Mouse (Mus musculus) MEL (cell line): Measurements from ENCODE around the gene Rgma. TPM values are rescaled to one million over a fixed set of nuclear protein-coding genes. Genes with fewer than 3 reads are reported as not detected.

Experiments
- DNase-seq: peaks from one replicate; pipeline ENCODE4 v3.0.0; 2011; ENCODE audit warnings: low read depth, low spot score
- H3K27ac ChIP-seq: 2 replicates; pipeline ENCODE4 v1.5.1; 2012; ENCODE audit warnings: low read depth, mild to moderate bottlenecking, control low read depth, low read length, moderate library complexity; ENCODE audit not compliant: control insufficient read depth
- H3K27me3 ChIP-seq, 2 experiments: fragments of 150-350 bp in 1 of 2; sonication (generic) in 1 of 2; 2 replicates each; pipeline ENCODE4 v1.6.1; 2012; ENCODE audit warnings: low read length in 2 of 2, mild to moderate bottlenecking in 2 of 2, improper control_type of control experiment in 1 of 2, moderate library complexity in 1 of 2; ENCODE audit not compliant: insufficient read depth in 2 of 2, control insufficient read depth in 1 of 2
- H3K36me3 ChIP-seq, 2 experiments: 2 replicates each; pipeline ENCODE4 v1.6.1; 2012 to 2014; ENCODE audit warnings: low read length in 2 of 2, improper control_type of control experiment in 1 of 2, inconsistent platforms in 1 of 2, mild to moderate bottlenecking in 1 of 2; ENCODE audit not compliant: insufficient read depth in 2 of 2, control insufficient read depth in 1 of 2
- H3K4me1 ChIP-seq, 2 experiments: fragments of 150-350 bp in 1 of 2; sonication (generic) in 1 of 2; 2 replicates each; pipeline ENCODE4 v1.6.1; 2012; ENCODE audit warnings: low read length in 2 of 2, improper control_type of control experiment in 1 of 2, mild to moderate bottlenecking in 1 of 2; ENCODE audit not compliant: insufficient read depth in 2 of 2, control insufficient read depth in 1 of 2
- H3K4me3 ChIP-seq, 2 experiments: fragments of 150-350 bp in 1 of 2; sonication (generic) in 1 of 2; 2 replicates each; pipeline ENCODE4 v1.5.1; 2012; ENCODE audit warnings: low read depth in 2 of 2, low read length in 2 of 2, mild to moderate bottlenecking in 2 of 2, moderate library complexity in 2 of 2, control low read depth in 1 of 2, improper control_type of control experiment in 1 of 2; ENCODE audit not compliant: control insufficient read depth in 1 of 2, insufficient read depth in 1 of 2
- H3K79me2 ChIP-seq: 2 replicates; pipeline ENCODE4 v1.6.1; 2012; ENCODE audit warnings: mild to moderate bottlenecking, low read length, moderate library complexity; ENCODE audit not compliant: control insufficient read depth, poor library complexity, insufficient read depth
- H3K9ac ChIP-seq: 2 replicates; pipeline ENCODE4 v1.6.1; 2012; ENCODE audit warnings: low read depth, mild to moderate bottlenecking, control low read depth, low read length, moderate library complexity; ENCODE audit not compliant: control insufficient read depth, poor library complexity, severe bottlenecking
- H3K9me3 ChIP-seq: fragments of 150-350 bp; sonication (generic); replicated peaks from 2 replicates; pipeline ENCODE4 v1.6.1; 2012; ENCODE audit warnings: mild to moderate bottlenecking, low read length, improper control_type of control experiment, moderate library complexity; ENCODE audit not compliant: insufficient read depth
- BHLHE40 ChIP-seq: IDR thresholded peaks from 2 replicates; pipeline ENCODE4 v1.6.1; 2012; ENCODE audit warnings: low read depth, mild to moderate bottlenecking, inconsistent platforms, low read length, improper control_type of control experiment, borderline replicate concordance
- CHD2 ChIP-seq: IDR thresholded peaks from 2 replicates; pipeline ENCODE4 v1.6.1; 2011; ENCODE audit warnings: low read length, improper control_type of control experiment
- CTCF ChIP-seq, 3 experiments: IDR thresholded peaks in 2 of 3; conservative IDR thresholded peaks in 1 of 3; 2 replicates each; pipeline ENCODE4 v1.5.1; 2011 to 2012; ENCODE audit warnings: low read length in 3 of 3, low read depth in 2 of 3, mild to moderate bottlenecking in 2 of 3, improper control_type of control experiment in 1 of 3, inconsistent platforms in 1 of 3, mixed read lengths in 1 of 3, moderate library complexity in 1 of 3; ENCODE audit not compliant: control insufficient read depth in 1 of 3, insufficient read depth in 1 of 3, poor library complexity in 1 of 3, severe bottlenecking in 1 of 3
- E2F4 ChIP-seq: IDR thresholded peaks from 2 replicates; pipeline ENCODE4 v1.6.1; 2011; ENCODE audit warnings: low read depth, low read length, improper control_type of control experiment, borderline replicate concordance
- ELF1 ChIP-seq: IDR thresholded peaks from 2 replicates; pipeline ENCODE4 v1.6.1; 2014; ENCODE audit warnings: low read depth, mild to moderate bottlenecking, inconsistent platforms, low read length, improper control_type of control experiment, moderate library complexity
- EP300 ChIP-seq, 2 experiments: IDR thresholded peaks; 2 replicates each; pipeline ENCODE4 v1.6.1; 2011; ENCODE audit warnings: improper control_type of control experiment in 2 of 2, low read length in 2 of 2, low read depth in 1 of 2, mild to moderate bottlenecking in 1 of 2
- ETS1 ChIP-seq: IDR thresholded peaks from 2 replicates; pipeline ENCODE4 v1.6.1; 2012; ENCODE audit warnings: low read depth, mild to moderate bottlenecking, inconsistent platforms, low read length, improper control_type of control experiment, moderate library complexity
- GABPA ChIP-seq: IDR thresholded peaks from 2 replicates; pipeline ENCODE4 v1.6.1; 2012; ENCODE audit warnings: low read depth, mild to moderate bottlenecking, inconsistent platforms, low read length, improper control_type of control experiment, moderate library complexity
- HCFC1 ChIP-seq: IDR thresholded peaks from 2 replicates; pipeline ENCODE4 v1.6.1; 2012; ENCODE audit warnings: low read depth, mild to moderate bottlenecking, inconsistent platforms, low read length, improper control_type of control experiment, moderate library complexity
- MYB ChIP-seq: IDR thresholded peaks from 2 replicates; pipeline ENCODE4 v1.6.1; 2011; ENCODE audit warnings: mild to moderate bottlenecking, low read depth, low read length, improper control_type of control experiment
- MYC ChIP-seq: IDR thresholded peaks from 2 replicates; pipeline ENCODE4 v1.6.1; 2011; ENCODE audit warnings: low read depth, mild to moderate bottlenecking, low read length, improper control_type of control experiment, moderate library complexity
- NELFE ChIP-seq: IDR thresholded peaks from 2 replicates; pipeline ENCODE4 v1.6.1; 2011; ENCODE audit warnings: low read depth, low read length, improper control_type of control experiment
- POLR2AphosphoS2 ChIP-seq: IDR thresholded peaks from 2 replicates; pipeline ENCODE4 v1.6.1; 2011; ENCODE audit warnings: low read length, improper control_type of control experiment
- RAD21 ChIP-seq: IDR thresholded peaks from 2 replicates; pipeline ENCODE4 v1.6.1; 2011; ENCODE audit warnings: mild to moderate bottlenecking, low read depth, low read length, improper control_type of control experiment
- SIN3A ChIP-seq: IDR thresholded peaks from 2 replicates; pipeline ENCODE4 v1.6.1; 2012; ENCODE audit warnings: low read length, improper control_type of control experiment, inconsistent platforms
- SMC3 ChIP-seq: IDR thresholded peaks from 2 replicates; pipeline ENCODE4 v1.6.1; 2011; ENCODE audit warnings: low read depth, low read length, improper control_type of control experiment
- TAL1 ChIP-seq: IDR thresholded peaks from 2 replicates; pipeline ENCODE4 v1.6.1; 2012; ENCODE audit warnings: mild to moderate bottlenecking, inconsistent platforms, low read length, moderate library complexity, mixed read lengths
- TBP ChIP-seq: IDR thresholded peaks from 2 replicates; pipeline ENCODE4 v1.8.0; 2011; ENCODE audit warnings: low read depth, low read length, improper control_type of control experiment
- TCF12 ChIP-seq: IDR thresholded peaks from 2 replicates; pipeline ENCODE4 v1.6.1; 2014; ENCODE audit warnings: low read depth, mild to moderate bottlenecking, inconsistent platforms, low read length, improper control_type of control experiment, moderate library complexity
- UBTF ChIP-seq: IDR thresholded peaks from 2 replicates; pipeline ENCODE4 v1.6.1; 2012; ENCODE audit warnings: low read depth, mild to moderate bottlenecking, inconsistent platforms, low read length, improper control_type of control experiment, moderate library complexity, borderline replicate concordance; ENCODE audit not compliant: insufficient read depth
- USF1 ChIP-seq: IDR thresholded peaks from 2 replicates; pipeline ENCODE4 v1.6.1; 2014; ENCODE audit warnings: low read depth, mild to moderate bottlenecking, inconsistent platforms, low read length, improper control_type of control experiment, moderate library complexity
- USF2 ChIP-seq, 2 experiments: IDR thresholded peaks; 2 replicates each; pipeline ENCODE4 v1.6.1; 2011 to 2012; ENCODE audit warnings: improper control_type of control experiment in 2 of 2, low read length in 2 of 2, borderline replicate concordance in 1 of 2, inconsistent platforms in 1 of 2, low read depth in 1 of 2, mild to moderate bottlenecking in 1 of 2; ENCODE audit not compliant: insufficient read depth in 1 of 2
- ZC3H11A ChIP-seq: IDR thresholded peaks from 2 replicates; pipeline ENCODE4 v1.6.1; 2012; ENCODE audit warnings: low read depth, mild to moderate bottlenecking, inconsistent platforms, low read length, improper control_type of control experiment
- ZKSCAN1 ChIP-seq: IDR thresholded peaks from 2 replicates; pipeline ENCODE4 v1.6.1; 2012; ENCODE audit warnings: low read depth, mild to moderate bottlenecking, inconsistent platforms, low read length, improper control_type of control experiment, moderate library complexity
- ZNF384 ChIP-seq: IDR thresholded peaks from 2 replicates; pipeline ENCODE4 v1.6.1; 2012; ENCODE audit warnings: low read depth, mild to moderate bottlenecking, inconsistent platforms, low read length, improper control_type of control experiment
- polyA plus RNA-seq, 2 experiments: library from polyadenylated mRNA; stranded (reverse) in 1 of 2; unstranded in 1 of 2; fragments of >175 nt in 1 of 2; fragments of >200 nt in 1 of 2; gene quantifications; 2 replicates each; pipeline versions ENCODE4 v1.2.1 to v1.2.4; 2012; ENCODE audit warnings: low replicate concordance in 2 of 2, low read depth in 1 of 2; ENCODE audit not compliant: insufficient read length in 2 of 2, insufficient read depth in 1 of 2, missing spikeins in 1 of 2
- total RNA-seq: library from RNA; depleted of rRNA; stranded (reverse); fragments of 300-350 nt; gene quantifications from 2 replicates; pipeline ENCODE4 v1.2.3, GENCODE M21; 2012

Rgma gene
- total and polyA plus RNA-seq, 3 experiments: not detected

DNA sequence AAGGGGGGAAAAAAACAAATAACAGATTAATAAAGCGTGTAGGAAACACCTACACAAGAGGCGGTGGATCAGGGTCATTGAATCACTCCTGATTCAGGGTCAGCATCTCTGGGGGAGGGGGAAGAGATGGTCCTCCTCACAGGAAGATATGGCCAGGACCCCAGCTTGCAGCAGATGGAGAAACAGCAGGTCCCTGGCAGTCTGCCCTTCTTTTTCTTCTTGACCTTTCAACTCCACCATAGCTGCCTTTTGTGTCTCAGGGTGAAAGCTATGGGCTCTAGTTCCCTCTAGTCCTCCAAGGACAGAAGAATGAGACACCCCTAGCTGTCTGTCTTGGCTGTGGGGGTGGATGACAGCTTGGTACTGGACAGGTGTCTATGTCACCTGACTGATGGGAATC lies 17.7 kb upstream of the Rgma start:
- Histone ChIP-seq H3K9me3 (no peaks in the 10 kb centered on the region), H3K4me1 (peaks cover 0 to 9% of the 10 kb centered on the region in 2 experiments; a peak in 2 of 4 replicates), H3K27me3 (no peaks in the 10 kb centered on the region), H3K36me3 (no peaks in the 10 kb centered on the region), H3K4me3 (no peak overlapping the region), H3K79me2 (no peaks in the 10 kb centered on the region), H3K27ac (no peak overlapping the region), H3K9ac (no peak overlapping the region)
- TF ChIP-seq NELFE (no peak), EP300 (IDR thresholded peaks at IDR 0.05; ENCODE audit: low read depth in 1 of 2, low read length in 2 of 2) (no peak), ELF1 (no peak), UBTF (no peak), ETS1 (no peak), ZNF384 (no peak)
- no peak for DNase-seq

DNA sequence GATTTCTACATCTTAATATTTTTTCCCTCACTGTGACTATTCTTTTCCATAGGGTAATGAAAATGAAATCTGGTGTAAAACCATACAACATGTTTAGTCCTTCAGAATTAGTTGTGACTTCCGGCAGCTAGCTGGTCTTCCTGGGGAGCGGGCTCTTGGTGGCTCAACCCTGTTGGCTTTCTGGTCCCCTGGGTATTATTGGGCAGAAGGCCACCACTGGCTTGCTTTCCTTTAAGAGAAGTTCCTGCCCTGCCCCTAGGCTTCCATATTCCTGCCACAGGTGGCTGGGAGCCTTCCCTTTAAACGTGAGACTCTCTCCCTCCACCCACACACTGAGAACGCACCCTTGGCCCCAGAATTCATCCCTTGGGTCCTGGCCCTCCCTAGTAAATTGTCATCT lies 9.8 kb upstream of the Rgma start:
- peaks cover 0 to 1% of the 10 kb centered on the region in 2 experiments; a peak in 2 of 4 replicates for H3K27me3 ChIP-seq
- DNase-seq: no peak
- H3K36me3 ChIP-seq: no peaks in the 10 kb centered on the region
- H3K4me1 ChIP-seq: no peaks in the 10 kb centered on the region
- H3K9ac ChIP-seq: no peak overlapping the region
- no peak overlapping the region for H3K27ac ChIP-seq
- no peak overlapping the region for H3K4me3 ChIP-seq
- no peaks in the 10 kb centered on the region for H3K9me3 ChIP-seq
- no peak for TF ChIP-seq TAL1
- no peak for TF ChIP-seq ZKSCAN1
- TF ChIP-seq TCF12: no peak
- TF ChIP-seq MYC: no peak
- TF ChIP-seq CTCF (IDR thresholded peaks at IDR 0.05 in 2 of 3, conservative IDR thresholded peaks at IDR 0.05 in 1 of 3; ENCODE audit: control insufficient read depth in 1 of 3, insufficient read depth in 1 of 3, low read depth in 2 of 3, low read length in 3 of 3, poor library complexity in 1 of 3, severe bottlenecking in 1 of 3): no peak
- no peaks in the 10 kb centered on the region for H3K79me2 ChIP-seq

DNA sequence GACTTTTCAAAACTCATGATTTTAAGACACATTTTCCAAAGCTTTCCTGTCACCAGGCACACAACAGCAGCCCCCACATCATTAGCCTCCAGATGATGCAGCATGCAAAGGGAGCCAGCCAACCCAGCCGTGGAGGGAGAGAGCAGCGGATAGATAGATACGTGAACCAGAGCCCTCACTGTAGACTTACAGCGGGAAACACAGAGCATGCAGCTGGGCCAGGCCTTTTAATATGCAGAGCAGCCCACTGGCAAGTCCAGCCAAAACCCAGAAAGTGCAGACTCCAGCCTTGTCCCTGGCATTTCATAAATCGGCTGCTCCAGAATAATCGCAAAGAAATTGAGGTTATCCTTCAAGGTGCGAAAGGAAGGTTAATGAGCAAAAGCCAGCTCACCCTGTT lies 9.3 kb upstream of the Rgma start:
- H3K4me3 ChIP-seq: no peak overlapping the region
- H3K27ac ChIP-seq: no peak overlapping the region
- no peak overlapping the region for H3K9ac ChIP-seq
- H3K27me3 ChIP-seq: peaks cover 0 to 1% of the 10 kb centered on the region in 2 experiments; a peak in 2 of 4 replicates
- H3K79me2 ChIP-seq: no peaks in the 10 kb centered on the region
- H3K4me1 ChIP-seq: no peaks in the 10 kb centered on the region
- no peak for DNase-seq
- TF ChIP-seq POLR2AphosphoS2 (no peak), ZC3H11A (no peak), TBP (no peak), USF1 (no peak), EP300 (IDR thresholded peaks at IDR 0.05; ENCODE audit: low read depth in 1 of 2, low read length in 2 of 2) (no peak), SMC3 (no peak), BHLHE40 (no peak), USF2 (IDR thresholded peaks at IDR 0.05; ENCODE audit: borderline replicate concordance in 1 of 2, insufficient read depth in 1 of 2, low read depth in 1 of 2, low read length in 2 of 2) (no peak), TAL1 (no peak), HCFC1 (no peak), ZKSCAN1 (no peak), GABPA (no peak), SIN3A (no peak), RAD21 (no peak), ZNF384 (no peak), MYB (no peak), E2F4 (no peak), CHD2 (no peak)
- no peaks in the 10 kb centered on the region for H3K36me3 ChIP-seq
- no peaks in the 10 kb centered on the region for H3K9me3 ChIP-seq
